Mouse (Mus musculus) erythroblast, embryonic 14.5 days (primary cell): ENCODE data around the gene Aars2.

Source experiments
- GATA1 ChIP-seq: IDR thresholded peaks from 2 replicates; pipeline ENCODE4 v1.6.1; 2012; ENCODE audit warnings: low read length, inconsistent platforms, mixed read lengths
- TAL1 ChIP-seq: IDR thresholded peaks from 3 replicates; pipeline ENCODE4 v1.6.1; 2012; ENCODE audit warnings: low read length, inconsistent platforms, mixed read lengths

DNA sequence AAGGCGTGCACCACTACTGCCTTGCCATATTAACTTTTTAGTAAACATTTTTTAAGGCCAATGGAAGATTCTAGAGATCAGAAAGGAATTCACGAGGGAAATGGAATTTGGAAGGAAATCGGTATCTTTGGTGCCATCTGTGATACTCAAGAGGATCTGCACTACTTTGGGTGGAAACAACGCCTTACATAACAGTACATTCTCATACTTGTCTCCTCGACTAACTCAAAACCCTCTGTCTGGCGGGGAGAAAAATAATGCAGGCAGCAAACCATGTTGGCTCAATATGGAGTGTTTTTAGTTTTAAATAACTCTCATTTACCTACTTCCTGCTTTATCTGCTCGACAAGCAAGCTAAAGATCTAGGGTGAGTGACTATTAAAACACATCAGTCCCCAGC, 35.9 kb upstream of the Aars2 start:
- TF ChIP-seq GATA1 (no peak), TAL1 (no peak)
